Mouse (Mus musculus): ENCODE measurements at regions not wholly inside any gene's neighbourhood (a gene's known extent, or its start where the extent isn't known, plus 50 kb on each side); places are given as distances from the start of the nearest gene placed in this dataset.

DNA sequence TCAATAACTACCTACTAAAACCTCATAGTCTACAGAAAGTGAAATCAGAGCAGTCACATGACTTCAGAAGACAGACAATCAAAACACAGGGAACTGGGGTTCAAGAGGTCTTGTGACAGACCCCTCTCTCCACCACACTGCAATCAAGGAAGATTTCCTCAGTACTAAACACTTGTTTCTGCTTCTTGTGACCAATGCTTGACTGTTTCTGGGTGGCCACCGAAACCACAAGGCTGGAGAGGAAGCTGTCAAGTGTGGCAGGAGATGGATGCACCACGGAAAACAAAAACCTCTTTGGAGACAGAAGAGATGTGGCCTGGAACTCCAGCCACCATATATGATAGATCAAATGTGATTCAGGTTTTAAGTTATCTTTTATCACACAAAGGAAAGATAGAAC, 225.3 kb upstream of the Il12b start:
- 82% methylated on average over 2 of the region's 2 CpGs for WGBS
- H3K27ac ChIP-seq (ENCODE audit: low read depth, low read length) = no peak overlapping the region
- ATAC-seq (ENCODE audit: low read depth) = no peak
- no peak overlapping the region for H3K4me2 ChIP-seq (ENCODE audit: low read depth, low read length)
- H3K27me3 ChIP-seq (ENCODE audit: control insufficient read depth, insufficient read depth, low read length) = no peaks in the 10 kb centered on the region
- H3K36me3 ChIP-seq (ENCODE audit: control insufficient read depth, insufficient read depth, low read length) = no peaks in the 10 kb centered on the region
- H3K9me3 ChIP-seq (ENCODE audit: control insufficient read depth, low read length) = no peaks in the 10 kb centered on the region
- H3K9ac ChIP-seq (replicated peaks; ENCODE audit: low read depth, low read length) = no peak overlapping the region
- no peak overlapping the region for H3K4me3 ChIP-seq (ENCODE audit: low read depth, low read length)
- H3K4me1 ChIP-seq (ENCODE audit: control insufficient read depth, insufficient read depth, low read length) = no peaks in the 10 kb centered on the region

DNA sequence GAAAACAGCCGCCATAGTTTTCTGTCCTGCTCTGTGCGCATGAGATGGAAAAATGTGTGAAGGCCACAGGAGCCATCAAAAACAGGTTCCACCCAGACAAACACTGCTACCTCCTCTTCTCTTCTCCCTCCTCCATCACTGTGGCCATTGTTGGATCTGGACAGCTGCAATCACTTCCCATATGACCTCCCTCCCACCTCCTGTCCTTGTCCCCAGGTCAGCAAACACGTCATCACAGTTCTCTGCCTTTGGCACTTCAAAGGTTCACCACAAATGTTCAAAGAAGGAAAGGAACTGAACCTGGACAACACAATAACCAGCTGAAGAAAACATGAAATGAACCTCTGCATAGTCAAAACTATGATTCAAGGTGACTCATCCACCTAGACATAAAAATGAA, 220.2 kb upstream of the Il12b start:
- no peaks in the 10 kb centered on the region for H3K9me3 ChIP-seq (ENCODE audit: control insufficient read depth, low read length)
- H3K4me3 ChIP-seq (ENCODE audit: low read depth, low read length) = no peak overlapping the region
- 86% methylated on average over 3 of the region's 3 CpGs for WGBS
- ATAC-seq (ENCODE audit: low read depth) = no peak
- H3K27me3 ChIP-seq (ENCODE audit: control insufficient read depth, insufficient read depth, low read length) = no peaks in the 10 kb centered on the region
- H3K36me3 ChIP-seq (ENCODE audit: control insufficient read depth, insufficient read depth, low read length) = no peaks in the 10 kb centered on the region
- H3K4me2 ChIP-seq (ENCODE audit: low read depth, low read length) = no peak overlapping the region
- H3K9ac ChIP-seq (replicated peaks; ENCODE audit: low read depth, low read length) = no peak overlapping the region
- no peak overlapping the region for H3K27ac ChIP-seq (ENCODE audit: low read depth, low read length)
- H3K4me1 ChIP-seq (ENCODE audit: control insufficient read depth, insufficient read depth, low read length) = no peaks in the 10 kb centered on the region

DNA sequence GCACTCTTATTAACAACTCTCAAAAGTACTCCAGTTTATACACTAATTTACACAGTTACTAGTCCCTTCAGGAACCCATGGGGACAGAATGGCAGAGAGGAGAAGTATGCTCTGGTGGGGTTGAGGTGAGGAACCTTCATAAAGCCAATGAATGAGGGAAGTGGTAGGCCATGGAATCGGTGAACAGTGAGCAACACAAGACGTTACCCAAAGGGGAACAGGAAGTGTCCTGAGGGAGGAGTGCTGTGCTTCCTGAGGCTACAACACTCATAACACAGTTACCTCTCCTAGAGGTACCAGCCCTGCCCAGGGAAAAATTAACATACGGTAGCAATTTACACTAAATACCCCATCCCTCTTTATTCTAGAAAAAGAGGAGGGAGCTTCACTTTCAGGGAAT, 216.0 kb upstream of the Il12b start:
- whole genome bisulfite sequencing = 90% methylated on average over 3 of the region's 3 CpGs
- no peak for ATAC-seq (ENCODE audit: low read depth)
- Histone ChIP-seq H3K9me3 (ENCODE audit: control insufficient read depth, low read length) (no peaks in the 10 kb centered on the region), H3K4me3 (ENCODE audit: low read depth, low read length) (no peak overlapping the region), H3K36me3 (ENCODE audit: control insufficient read depth, insufficient read depth, low read length) (no peaks in the 10 kb centered on the region), H3K27ac (ENCODE audit: low read depth, low read length) (no peak overlapping the region), H3K4me2 (ENCODE audit: low read depth, low read length) (no peak overlapping the region), H3K4me1 (ENCODE audit: control insufficient read depth, insufficient read depth, low read length) (no peaks in the 10 kb centered on the region), H3K27me3 (ENCODE audit: control insufficient read depth, insufficient read depth, low read length) (no peaks in the 10 kb centered on the region), H3K9ac (replicated peaks; ENCODE audit: low read depth, low read length) (no peak overlapping the region)

DNA sequence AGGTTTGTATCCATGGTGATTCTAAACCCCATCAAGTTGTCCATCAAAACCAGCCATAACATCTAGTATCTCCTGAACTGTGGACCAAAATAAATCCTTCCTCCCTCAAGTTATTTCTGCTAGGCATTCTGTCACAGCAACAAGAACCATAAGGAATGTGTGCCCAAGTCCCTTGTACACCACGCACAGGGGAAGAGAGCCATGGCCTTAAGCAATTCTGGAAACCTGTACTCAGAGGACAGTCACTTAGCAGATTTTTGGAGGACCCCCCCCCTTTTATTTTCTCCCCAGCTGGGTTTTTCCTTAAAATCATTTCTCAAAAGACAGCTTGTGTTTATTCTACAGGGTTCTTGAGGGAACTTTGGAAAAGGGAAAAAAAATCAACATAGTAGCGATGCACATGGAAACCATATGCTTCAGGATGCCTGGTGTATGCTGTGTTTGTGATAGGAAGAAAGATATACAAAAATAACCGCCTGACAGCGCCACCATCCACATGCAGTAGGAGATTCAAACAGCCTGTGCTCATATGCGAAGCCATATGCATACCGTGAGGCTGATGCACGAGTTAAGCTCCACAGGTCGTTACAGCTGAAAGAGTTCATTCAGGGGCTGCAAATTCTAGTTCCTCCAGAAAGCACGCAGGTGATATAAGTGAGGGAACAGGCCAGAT, 214.5 kb upstream of the Il12b start:
- WGBS = 82% methylated on average over 9 of the region's 9 CpGs

DNA sequence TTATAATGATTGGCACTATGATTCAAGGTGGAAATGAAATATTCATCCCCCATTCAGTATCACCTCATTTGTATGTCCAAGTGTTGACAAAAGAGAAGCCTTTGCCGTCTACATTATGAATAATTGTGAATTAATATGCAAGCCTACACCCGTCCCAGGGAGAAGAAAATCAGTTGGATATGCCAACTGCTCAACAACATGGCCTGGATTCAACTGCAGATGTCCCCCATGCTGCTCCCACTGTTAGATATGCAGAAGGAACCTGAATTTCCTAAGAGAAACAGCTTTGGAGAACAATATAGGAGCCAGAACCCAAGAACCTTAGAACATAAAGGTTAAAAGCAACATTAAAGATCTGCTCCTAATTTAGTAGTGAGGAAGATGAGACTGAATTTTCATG, 211.7 kb upstream of the Il12b start:
- 66% methylated on average over 2 of the region's 2 CpGs for whole genome bisulfite sequencing
- ATAC-seq (ENCODE audit: low read depth) = no peak
- no peak overlapping the region for H3K9ac ChIP-seq (replicated peaks; ENCODE audit: low read depth, low read length)

More for the DNA sequence above, 214.5 kb upstream of the Il12b start:
- Histone ChIP-seq H3K27ac (ENCODE audit: low read depth, low read length) (no peak overlapping the region), H3K4me2 (ENCODE audit: low read depth, low read length) (no peak overlapping the region), H3K9ac (replicated peaks; ENCODE audit: low read depth, low read length) (no peak overlapping the region), H3K27me3 (ENCODE audit: control insufficient read depth, insufficient read depth, low read length) (no peaks in the 10 kb centered on the region), H3K36me3 (ENCODE audit: control insufficient read depth, insufficient read depth, low read length) (no peaks in the 10 kb centered on the region), H3K9me3 (ENCODE audit: control insufficient read depth, low read length) (no peaks in the 10 kb centered on the region), H3K4me3 (ENCODE audit: low read depth, low read length) (no peak overlapping the region), H3K4me1 (ENCODE audit: control insufficient read depth, insufficient read depth, low read length) (no peaks in the 10 kb centered on the region)
- no peak for ATAC-seq (ENCODE audit: low read depth)

DNA sequence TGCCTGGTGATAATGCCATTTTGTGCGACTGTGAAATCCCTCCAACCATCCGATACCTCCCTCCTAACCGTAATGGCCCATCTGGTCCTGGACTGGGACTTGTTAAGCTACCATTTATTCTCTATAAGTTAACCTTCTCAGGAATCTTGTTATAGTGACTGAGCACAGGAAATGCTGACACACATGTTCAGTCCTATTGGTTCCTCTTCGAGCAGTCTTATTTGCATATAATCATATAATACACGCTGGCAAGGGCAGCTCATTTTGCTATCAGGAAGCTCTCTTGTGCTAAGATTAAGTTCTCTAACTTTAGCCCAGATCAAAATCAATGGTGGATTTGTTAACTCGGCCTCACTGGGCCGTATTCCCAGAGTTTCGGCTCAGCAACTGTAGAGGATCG, 206.1 kb upstream of the Il12b start:
- Histone ChIP-seq H3K9me3 (ENCODE audit: control insufficient read depth, low read length) (no peaks in the 10 kb centered on the region), H3K4me3 (ENCODE audit: low read depth, low read length) (no peak overlapping the region), H3K4me2 (ENCODE audit: low read depth, low read length) (no peak overlapping the region), H3K27me3 (ENCODE audit: control insufficient read depth, insufficient read depth, low read length) (no peaks in the 10 kb centered on the region), H3K9ac (replicated peaks; ENCODE audit: low read depth, low read length) (no peak overlapping the region), H3K36me3 (ENCODE audit: control insufficient read depth, insufficient read depth, low read length) (no peaks in the 10 kb centered on the region), H3K4me1 (ENCODE audit: control insufficient read depth, insufficient read depth, low read length) (no peaks in the 10 kb centered on the region), H3K27ac (ENCODE audit: low read depth, low read length) (no peak overlapping the region)
- ATAC-seq (ENCODE audit: low read depth) = no peak
- 90% methylated on average over 9 of the region's 9 CpGs for WGBS

More for the DNA sequence above, 211.7 kb upstream of the Il12b start:
- no peaks in the 10 kb centered on the region for H3K4me1 ChIP-seq (ENCODE audit: control insufficient read depth, insufficient read depth, low read length)
- H3K36me3 ChIP-seq (ENCODE audit: control insufficient read depth, insufficient read depth, low read length) = no peaks in the 10 kb centered on the region
- H3K27ac ChIP-seq (ENCODE audit: low read depth, low read length) = no peak overlapping the region
- H3K27me3 ChIP-seq (ENCODE audit: control insufficient read depth, insufficient read depth, low read length) = no peaks in the 10 kb centered on the region
- H3K4me3 ChIP-seq (ENCODE audit: low read depth, low read length) = no peak overlapping the region
- no peaks in the 10 kb centered on the region for H3K9me3 ChIP-seq (ENCODE audit: control insufficient read depth, low read length)
- H3K4me2 ChIP-seq (ENCODE audit: low read depth, low read length) = no peak overlapping the region

DNA sequence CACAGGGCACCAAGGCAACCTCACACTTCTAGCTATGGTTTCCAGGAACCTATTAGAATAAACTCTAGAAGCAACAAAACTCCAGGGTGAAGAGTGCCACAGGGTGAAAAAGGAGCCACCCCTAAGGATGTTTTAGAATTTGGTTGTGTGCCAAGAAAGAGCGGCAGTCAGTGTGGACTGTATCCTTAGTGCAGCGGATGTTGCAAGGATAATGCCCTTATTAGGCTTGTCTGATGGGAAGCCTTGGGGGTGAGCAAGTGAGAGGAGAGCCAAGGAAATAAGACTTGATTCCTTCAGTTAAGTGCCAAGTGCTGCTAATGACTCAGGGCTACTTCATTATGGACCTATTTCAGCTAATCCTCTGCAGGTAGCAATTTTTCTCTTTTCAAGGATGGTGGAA, 197.1 kb upstream of the Il12b start:
- Histone ChIP-seq H3K4me1 (ENCODE audit: control insufficient read depth, insufficient read depth, low read length) (no peaks in the 10 kb centered on the region), H3K9me3 (ENCODE audit: control insufficient read depth, low read length) (no peaks in the 10 kb centered on the region), H3K27me3 (ENCODE audit: control insufficient read depth, insufficient read depth, low read length) (no peaks in the 10 kb centered on the region), H3K4me2 (ENCODE audit: low read depth, low read length) (no peak overlapping the region), H3K27ac (ENCODE audit: low read depth, low read length) (no peak overlapping the region), H3K9ac (replicated peaks; ENCODE audit: low read depth, low read length) (no peak overlapping the region), H3K36me3 (ENCODE audit: control insufficient read depth, insufficient read depth, low read length) (no peaks in the 10 kb centered on the region), H3K4me3 (ENCODE audit: low read depth, low read length) (no peak overlapping the region)
- 80% methylated on average over 2 of the region's 2 CpGs for WGBS
- ATAC-seq (ENCODE audit: low read depth) = no peak

DNA sequence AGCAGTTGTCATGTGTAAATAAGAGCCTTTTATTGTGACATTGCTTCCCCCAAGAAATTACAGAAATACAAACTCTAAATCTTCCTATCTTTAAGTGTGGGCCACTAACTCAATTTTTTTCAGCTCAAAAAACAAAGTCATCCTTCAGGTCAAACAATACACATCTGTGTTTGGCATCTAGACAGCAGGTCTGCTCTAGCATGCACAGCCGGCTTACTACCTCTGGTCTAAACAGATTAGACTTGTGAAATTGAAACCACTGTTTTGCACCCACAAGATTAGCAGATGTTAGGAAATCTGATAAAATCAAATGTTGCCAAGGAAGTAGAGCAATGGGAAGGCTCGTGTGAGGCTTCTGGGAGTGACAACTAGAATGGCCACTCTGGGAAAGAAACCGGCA, 195.5 kb upstream of the Il12b start:
- H3K4me1 ChIP-seq (ENCODE audit: control insufficient read depth, insufficient read depth, low read length) = no peaks in the 10 kb centered on the region
- no peak overlapping the region for H3K9ac ChIP-seq (replicated peaks; ENCODE audit: low read depth, low read length)
- no peak overlapping the region for H3K27ac ChIP-seq (ENCODE audit: low read depth, low read length)
- no peak overlapping the region for H3K4me2 ChIP-seq (ENCODE audit: low read depth, low read length)
- H3K36me3 ChIP-seq (ENCODE audit: control insufficient read depth, insufficient read depth, low read length) = no peaks in the 10 kb centered on the region
- H3K27me3 ChIP-seq (ENCODE audit: control insufficient read depth, insufficient read depth, low read length) = no peaks in the 10 kb centered on the region
- H3K4me3 ChIP-seq (ENCODE audit: low read depth, low read length) = no peak overlapping the region
- H3K9me3 ChIP-seq (ENCODE audit: control insufficient read depth, low read length) = no peaks in the 10 kb centered on the region
- ATAC-seq (ENCODE audit: low read depth) = no peak
- WGBS = 78% methylated on average over 3 of the region's 3 CpGs

DNA sequence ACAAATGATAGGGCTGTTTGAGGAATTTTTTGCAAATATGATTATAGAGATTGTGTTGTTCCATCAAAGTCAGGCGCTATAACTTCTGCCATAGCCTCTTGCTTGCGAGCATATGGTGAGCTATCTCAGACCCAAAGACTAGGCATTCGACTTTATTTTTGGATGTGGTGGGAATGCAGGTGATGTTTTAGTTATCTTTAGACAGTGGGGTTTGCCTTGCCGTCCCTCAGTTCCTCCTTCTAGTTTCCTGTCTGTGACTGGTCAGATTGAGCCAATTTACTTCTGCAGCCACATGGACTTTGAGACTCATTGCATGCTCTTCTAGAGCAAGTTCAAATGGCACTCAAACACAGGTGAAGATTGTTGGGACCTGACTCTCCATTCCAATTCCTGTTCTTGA, 193.0 kb upstream of the Il12b start:
- ATAC-seq (ENCODE audit: low read depth) = no peak
- 97% methylated on average over 4 of the region's 4 CpGs for WGBS
- no peaks in the 10 kb centered on the region for H3K27me3 ChIP-seq (ENCODE audit: control insufficient read depth, insufficient read depth, low read length)

More for the DNA sequence above, 193.0 kb upstream of the Il12b start:
- no peaks in the 10 kb centered on the region for H3K4me1 ChIP-seq (ENCODE audit: control insufficient read depth, insufficient read depth, low read length)
- H3K4me3 ChIP-seq (ENCODE audit: low read depth, low read length) = no peak overlapping the region
- H3K36me3 ChIP-seq (ENCODE audit: control insufficient read depth, insufficient read depth, low read length) = no peaks in the 10 kb centered on the region
- H3K9me3 ChIP-seq (ENCODE audit: control insufficient read depth, low read length) = no peaks in the 10 kb centered on the region
- no peak overlapping the region for H3K9ac ChIP-seq (replicated peaks; ENCODE audit: low read depth, low read length)
- H3K4me2 ChIP-seq (ENCODE audit: low read depth, low read length) = no peak overlapping the region
- no peak overlapping the region for H3K27ac ChIP-seq (ENCODE audit: low read depth, low read length)

Data from neural tube, embryonic 14.5 days (tissue).